Mouse (Mus musculus) ES-E14 (cell line): ENCODE measurements around the gene Cbln1. TPM values are rescaled to one million over a fixed set of nuclear protein-coding genes. Genes with fewer than 3 reads are reported as not detected.
A peak's percentile ranks its signal among the peaks of the same experiment; 100 is the strongest.

Source experiments
- DNase-seq: peaks from one replicate; pipeline ENCODE4 v3.0.0-alpha.2; 2013; ENCODE audit warnings: low read depth, low spot score
- H3K27ac ChIP-seq: 2 replicates; pipeline ENCODE4 v1.5.1; 2012; ENCODE audit warnings: low read depth, mild to moderate bottlenecking, low read length, moderate library complexity, mixed read lengths; ENCODE audit not compliant: poor library complexity, insufficient read depth, severe bottlenecking
- H3K36me3 ChIP-seq: 2 replicates; pipeline ENCODE4 v1.6.1; 2012; ENCODE audit warnings: mild to moderate bottlenecking, low read length, moderate library complexity, mixed read lengths; ENCODE audit not compliant: control insufficient read depth, poor library complexity, insufficient read depth, severe bottlenecking
- H3K4me1 ChIP-seq, 2 experiments: fragments of 150-350 bp in 1 of 2; sonication (generic) in 1 of 2; 2 replicates each; pipeline ENCODE4 v1.6.1; 2012; ENCODE audit warnings: low read length in 2 of 2, mild to moderate bottlenecking in 1 of 2, mixed read lengths in 1 of 2; ENCODE audit not compliant: control insufficient read depth in 2 of 2, insufficient read depth in 2 of 2, poor library complexity in 1 of 2
- H3K4me3 ChIP-seq, 2 experiments: fragments of 150-350 bp in 1 of 2; sonication (generic) in 1 of 2; 2 replicates each; pipeline ENCODE4 v1.5.1; 2012; ENCODE audit warnings: low read length in 2 of 2, low read depth in 1 of 2, mild to moderate bottlenecking in 1 of 2, mixed read lengths in 1 of 2; ENCODE audit not compliant: insufficient read depth in 1 of 2, poor library complexity in 1 of 2, severe bottlenecking in 1 of 2
- H3K9ac ChIP-seq: 2 replicates; pipeline ENCODE4 v1.6.1; 2012; ENCODE audit warnings: low read depth, mild to moderate bottlenecking, low read length, mixed read lengths; ENCODE audit not compliant: poor library complexity, insufficient read depth, severe bottlenecking
- H3K9me3 ChIP-seq: fragments of 150-350 bp; sonication (generic); 2 replicates; pipeline ENCODE4 v1.6.1; 2012; ENCODE audit warnings: low read depth, mild to moderate bottlenecking, low read length; ENCODE audit not compliant: control insufficient read depth, insufficient read depth
- CHD2 ChIP-seq: IDR thresholded peaks from 2 replicates; pipeline ENCODE4 v1.6.1; 2014; ENCODE audit warnings: mild to moderate bottlenecking, low read depth, low read length, inconsistent platforms
- HCFC1 ChIP-seq: IDR thresholded peaks from 2 replicates; pipeline ENCODE4 v1.6.1; 2012; ENCODE audit warnings: low read length, inconsistent platforms, borderline replicate concordance; ENCODE audit not compliant: insufficient read depth
- MAFK ChIP-seq: IDR thresholded peaks from 2 replicates; pipeline ENCODE4 v1.6.1; 2014; ENCODE audit warnings: mild to moderate bottlenecking, low read depth, low read length, inconsistent platforms; ENCODE audit not compliant: insufficient read depth
- ZC3H11A ChIP-seq: IDR thresholded peaks from 2 replicates; pipeline ENCODE4 v1.6.1; 2012; ENCODE audit warnings: low read depth, mild to moderate bottlenecking, inconsistent platforms, low read length, borderline replicate concordance
- ZNF384 ChIP-seq: IDR thresholded peaks from 2 replicates; pipeline ENCODE4 v1.6.1; 2012; ENCODE audit warnings: low read depth, low read length, inconsistent platforms
- in situ Hi-C, 2 experiments: fragments of 600-800 bp; cut with MboI; formaldehyde crosslinking; loops; one replicate each; pipeline ENCODE4 v1.15.1; 2025; ENCODE audit warnings: low sequenced_read_pairs in 2 of 2, inconsistent platforms in 1 of 2; ENCODE audit not compliant: unreplicated experiment in 2 of 2
- total RNA-seq: library from RNA; depleted of rRNA; stranded (reverse); fragments of 300-350 nt; gene quantifications from 2 replicates; pipeline ENCODE4 v1.2.3, GENCODE M21; 2012

The Cbln1 gene
- total RNA-seq, 1 experiment: 3.6 TPM

- Histone ChIP-seq H3K27ac (no peak overlapping the region), H3K9ac (no peak overlapping the region), H3K9me3 (no peaks in the 10 kb centered on the region), H3K4me3 (no peak overlapping the region), H3K36me3 (no peaks in the 10 kb centered on the region), H3K4me1 (peaks cover 0 to 2% of the 10 kb centered on the region in 2 experiments; a peak in 1 of 4 replicates)
- in situ Hi-C loops: no loop called here
- no peak for TF ChIP-seq MAFK
- TF ChIP-seq HCFC1: no peak
- TF ChIP-seq ZC3H11A: no peak
- TF ChIP-seq CHD2: no peak
- no peak for DNase-seq
These were observed 4.8 kb upstream of the Cbln1 start for GRCm38 (mm10) chr8:87477102-87477645.

GRCm38 (mm10) chr8:87475551-87475950 is 3.1 kb upstream of the Cbln1 start:
- TF ChIP-seq MAFK: no peak
- TF ChIP-seq ZC3H11A: no peak
- TF ChIP-seq CHD2: no peak
- TF ChIP-seq ZNF384: no peak
- no peak for TF ChIP-seq HCFC1
- H3K27ac ChIP-seq: no peak overlapping the region
- no peaks in the 10 kb centered on the region for H3K9me3 ChIP-seq
- no peak overlapping the region for H3K4me3 ChIP-seq
- no peak for DNase-seq
- in situ Hi-C loops: no loop called here
- no peak overlapping the region for H3K9ac ChIP-seq
- H3K4me1 ChIP-seq: peaks cover 0 to 2% of the 10 kb centered on the region in 2 experiments; a peak in 2 of 4 replicates
- no peaks in the 10 kb centered on the region for H3K36me3 ChIP-seq

GRCm38 (mm10) chr8:87474379-87474778 is 2.0 kb upstream of the Cbln1 start:
- Histone ChIP-seq H3K9ac (no peak overlapping the region), H3K27ac (no peak overlapping the region), H3K4me1 (peaks cover 0 to 2% of the 10 kb centered on the region in 2 experiments; a peak in 2 of 4 replicates), H3K36me3 (no peaks in the 10 kb centered on the region), H3K9me3 (no peaks in the 10 kb centered on the region), H3K4me3 (no peak overlapping the region)
- in situ Hi-C loops: no loop called here
- no peak for DNase-seq
- no peak for TF ChIP-seq HCFC1
- no peak for TF ChIP-seq MAFK
- no peak for TF ChIP-seq ZC3H11A
- TF ChIP-seq ZNF384: no peak
- TF ChIP-seq CHD2: no peak

- Histone ChIP-seq H3K4me3 (peak overlapping the region; percentile 65 to 84; a peak in 2 of 4 replicates), H3K4me1 (peaks cover 0 to 2% of the 10 kb centered on the region in 2 experiments; a peak in 2 of 4 replicates), H3K27ac (no peak overlapping the region), H3K9ac (no peak overlapping the region), H3K9me3 (no peaks in the 10 kb centered on the region), H3K36me3 (no peaks in the 10 kb centered on the region)
- no peak for DNase-seq
- TF ChIP-seq CHD2 (no peak), HCFC1 (no peak), ZNF384 (no peak), MAFK (no peak), ZC3H11A (no peak)
- in situ Hi-C loops: no loop called here
These were observed 1.5 kb upstream of the Cbln1 start for GRCm38 (mm10) chr8:87473940-87474339.
